Mouse (Mus musculus): Measurements from ENCODE around the gene Hdlbp. TPM values are rescaled to one million over a fixed set of nuclear protein-coding genes. Genes with fewer than 3 reads are reported as not detected.
"Not testable (repeated sequence)": the region's sequence is repeated elsewhere in the genome, so short reads cannot be mapped to it uniquely, and the experiment has no call there.

The Hdlbp gene
- polyA plus RNA-seq, 1 experiment from 2014 or later = 131 TPM

DNA sequence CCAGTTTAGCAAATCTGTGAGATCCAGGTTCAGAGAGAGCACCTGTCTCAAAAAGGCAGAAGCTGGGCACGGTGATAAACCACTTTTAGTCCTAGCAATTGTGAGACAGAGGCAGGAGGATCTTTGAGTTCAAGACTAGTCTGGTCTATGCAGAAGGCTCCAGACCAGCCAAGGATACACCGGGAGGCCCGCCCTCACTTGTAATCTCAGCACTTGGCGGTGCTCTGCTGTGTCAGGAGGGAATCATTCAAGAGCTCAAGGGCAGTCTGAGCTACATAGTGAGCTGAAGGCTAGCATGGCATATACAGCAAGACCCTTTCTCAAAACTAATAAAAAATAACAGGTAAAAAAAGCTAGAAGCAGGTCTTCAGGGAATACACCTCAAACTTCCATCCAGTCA, 10.0 kb downstream of the Hdlbp start:
- no peak overlapping the region for H3K4me3 ChIP-seq (ENCODE audit: low read depth, low read length)
- 91% methylated on average over 4 of the region's 4 CpGs for WGBS (ENCODE audit: insufficient replicate concordance)
- TF ChIP-seq CTCF (IDR thresholded peaks at IDR 0.05; ENCODE audit: low read depth) = no peak
- no peak for TF ChIP-seq EP300 (IDR thresholded peaks at IDR 0.05; ENCODE audit: low read depth)
- no peak overlapping the region for H3K4me2 ChIP-seq (ENCODE audit: low read depth, low read length)
- no peak overlapping the region for H3K27ac ChIP-seq (ENCODE audit: low read depth)
- H3K27me3 ChIP-seq (ENCODE audit: insufficient read depth, low read length) = no peaks in the 10 kb centered on the region
- no peaks in the 10 kb centered on the region for H3K4me1 ChIP-seq (ENCODE audit: insufficient read depth)
- no peaks in the 10 kb centered on the region for H3K9me3 ChIP-seq (ENCODE audit: low read length)
- ATAC-seq = no peak
- no peaks in the 10 kb centered on the region for H3K36me3 ChIP-seq (replicated peaks; ENCODE audit: insufficient read depth, low read length)
- H3K9ac ChIP-seq (replicated peaks) = no peak overlapping the region
- DNase-seq = no peak

DNA sequence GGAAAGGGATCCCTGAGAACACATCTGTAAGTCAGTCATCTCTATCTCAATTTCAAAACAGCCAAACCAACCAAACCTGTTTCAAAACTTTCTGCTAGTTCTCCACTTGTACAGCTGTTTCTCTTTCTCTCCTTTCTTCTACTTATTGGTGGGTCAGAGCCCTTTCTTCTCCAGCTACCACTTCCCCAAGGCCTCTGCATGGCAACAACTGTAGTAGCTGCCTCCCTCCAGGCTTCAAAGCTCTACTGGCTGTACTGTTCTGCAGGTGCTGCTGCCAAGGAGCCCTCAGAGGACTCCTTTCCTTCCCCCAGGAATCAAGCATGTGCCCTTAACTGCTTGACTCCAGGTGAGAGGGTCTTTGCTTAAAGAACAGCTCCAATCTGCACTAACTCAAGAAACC, 12.9 kb downstream of the Hdlbp start:
- DNase-seq (no peak), ATAC-seq (no peak)
- H3K27ac ChIP-seq (ENCODE audit: low read depth) = no peak overlapping the region
- H3K4me2 ChIP-seq (ENCODE audit: low read depth, low read length) = no peak overlapping the region
- no peak for TF ChIP-seq CTCF (IDR thresholded peaks at IDR 0.05; ENCODE audit: low read depth)
- TF ChIP-seq EP300 (IDR thresholded peaks at IDR 0.05; ENCODE audit: low read depth) = no peak
- no peaks in the 10 kb centered on the region for H3K9me3 ChIP-seq (ENCODE audit: low read length)
- no peaks in the 10 kb centered on the region for H3K27me3 ChIP-seq (ENCODE audit: insufficient read depth, low read length)
- H3K4me1 ChIP-seq (ENCODE audit: insufficient read depth) = no peaks in the 10 kb centered on the region
- no peak overlapping the region for H3K9ac ChIP-seq (replicated peaks)
- no peaks in the 10 kb centered on the region for H3K36me3 ChIP-seq (replicated peaks; ENCODE audit: insufficient read depth, low read length)
- H3K4me3 ChIP-seq (ENCODE audit: low read depth, low read length) = no peak overlapping the region

DNA sequence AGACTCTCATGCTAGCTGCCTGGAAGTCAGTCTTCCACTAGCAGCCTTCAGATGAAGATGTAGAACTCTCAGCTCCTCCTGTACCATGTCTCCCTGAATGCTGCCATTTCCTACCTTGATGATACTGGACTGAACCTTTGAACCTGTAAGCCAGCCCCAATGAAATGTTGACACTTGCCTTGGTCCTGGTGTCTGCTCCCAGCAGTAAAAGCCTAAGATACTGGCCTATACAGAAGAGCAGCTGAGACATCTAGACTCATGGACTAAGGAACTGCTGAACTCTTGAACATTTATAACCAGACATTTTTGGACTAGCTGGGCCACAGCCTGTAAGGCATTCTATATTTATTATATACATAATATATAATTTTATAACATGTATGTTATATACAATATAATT, 13.5 kb downstream of the Hdlbp start:
- ATAC-seq = no peak
- no peak for TF ChIP-seq EP300 (IDR thresholded peaks at IDR 0.05; ENCODE audit: low read depth)
- TF ChIP-seq CTCF (IDR thresholded peaks at IDR 0.05; ENCODE audit: low read depth) = no peak

DNA sequence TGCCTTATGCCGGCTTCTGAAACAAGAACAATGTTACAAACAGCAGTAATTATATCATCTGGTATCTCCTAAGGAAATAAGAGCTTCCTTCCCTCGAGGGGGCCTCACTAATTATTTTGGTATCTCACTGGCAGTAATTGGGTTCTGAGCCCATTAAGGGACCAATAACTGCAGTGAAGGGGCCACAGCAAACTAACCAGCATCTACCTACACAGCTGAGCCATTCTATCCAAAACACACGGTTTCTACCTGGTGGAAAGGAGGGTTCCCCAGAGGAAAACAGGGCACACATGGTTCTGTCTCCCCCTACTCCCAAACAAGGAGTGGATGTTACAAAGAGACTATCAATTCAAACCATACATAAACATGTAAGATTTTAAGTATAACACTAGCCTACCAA, 19.5 kb downstream of the Hdlbp start:
- 50% methylated on average over 3 of the region's 3 CpGs for WGBS (ENCODE audit: insufficient replicate concordance)
- no peaks in the 10 kb centered on the region for H3K9me3 ChIP-seq (ENCODE audit: low read length)
- TF ChIP-seq EP300 (IDR thresholded peaks at IDR 0.05; ENCODE audit: low read depth) (no peak), CTCF (IDR thresholded peaks at IDR 0.05; ENCODE audit: low read depth) (no peak)
- no peak overlapping the region for H3K4me3 ChIP-seq (ENCODE audit: low read depth, low read length)
- no peaks in the 10 kb centered on the region for H3K36me3 ChIP-seq (replicated peaks; ENCODE audit: insufficient read depth, low read length)
- no peak for DNase-seq
- no peak overlapping the region for H3K9ac ChIP-seq (replicated peaks)
- no peak overlapping the region for H3K27ac ChIP-seq (ENCODE audit: low read depth)
- ATAC-seq = no peak
- H3K27me3 ChIP-seq (ENCODE audit: insufficient read depth, low read length) = no peaks in the 10 kb centered on the region
- no peak overlapping the region for H3K4me2 ChIP-seq (ENCODE audit: low read depth, low read length)
- H3K4me1 ChIP-seq (ENCODE audit: insufficient read depth) = no peaks in the 10 kb centered on the region

More for the DNA sequence above, 13.5 kb downstream of the Hdlbp start:
- Histone ChIP-seq H3K4me1 (ENCODE audit: insufficient read depth) (no peaks in the 10 kb centered on the region), H3K27me3 (ENCODE audit: insufficient read depth, low read length) (no peaks in the 10 kb centered on the region), H3K4me2 (ENCODE audit: low read depth, low read length) (no peak overlapping the region), H3K4me3 (ENCODE audit: low read depth, low read length) (no peak overlapping the region), H3K9ac (replicated peaks) (no peak overlapping the region), H3K9me3 (ENCODE audit: low read length) (no peaks in the 10 kb centered on the region), H3K27ac (ENCODE audit: low read depth) (no peak overlapping the region), H3K36me3 (replicated peaks; ENCODE audit: insufficient read depth, low read length) (no peaks in the 10 kb centered on the region)
- DNase-seq = no peak

DNA sequence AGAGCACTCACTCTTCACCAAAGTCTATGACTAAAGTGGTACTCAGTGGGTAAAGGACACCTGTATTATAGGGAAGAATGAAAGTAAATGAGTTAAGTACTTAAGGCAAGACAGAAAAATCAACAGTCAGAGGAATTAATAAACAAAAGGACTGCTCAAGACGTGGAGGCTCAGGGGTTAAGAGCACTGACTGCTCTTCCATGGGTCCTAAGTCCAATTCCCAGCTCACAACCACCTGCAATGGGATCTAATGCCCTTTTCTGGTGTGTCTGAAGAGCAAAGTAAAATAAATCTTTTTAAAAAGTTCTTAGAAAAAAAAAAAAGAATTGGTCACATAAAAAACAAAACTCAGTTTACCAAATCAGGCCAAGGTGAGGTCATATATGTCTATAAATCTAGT, 20.3 kb downstream of the Hdlbp start:
- Histone ChIP-seq H3K4me1 (ENCODE audit: insufficient read depth) (no peaks in the 10 kb centered on the region), H3K4me2 (ENCODE audit: low read depth, low read length) (no peak overlapping the region), H3K9me3 (ENCODE audit: low read length) (no peaks in the 10 kb centered on the region), H3K27ac (ENCODE audit: low read depth) (no peak overlapping the region), H3K4me3 (ENCODE audit: low read depth, low read length) (no peak overlapping the region), H3K27me3 (ENCODE audit: insufficient read depth, low read length) (no peaks in the 10 kb centered on the region), H3K36me3 (replicated peaks; ENCODE audit: insufficient read depth, low read length) (no peaks in the 10 kb centered on the region), H3K9ac (replicated peaks) (no peak overlapping the region)
- WGBS (ENCODE audit: insufficient replicate concordance) = 53% methylated on average over 1 of the region's 1 CpGs
- no peak for DNase-seq
- no peak for ATAC-seq
- TF ChIP-seq EP300 (IDR thresholded peaks at IDR 0.05; ENCODE audit: low read depth) (no peak), CTCF (IDR thresholded peaks at IDR 0.05; ENCODE audit: low read depth) (no peak)

DNA sequence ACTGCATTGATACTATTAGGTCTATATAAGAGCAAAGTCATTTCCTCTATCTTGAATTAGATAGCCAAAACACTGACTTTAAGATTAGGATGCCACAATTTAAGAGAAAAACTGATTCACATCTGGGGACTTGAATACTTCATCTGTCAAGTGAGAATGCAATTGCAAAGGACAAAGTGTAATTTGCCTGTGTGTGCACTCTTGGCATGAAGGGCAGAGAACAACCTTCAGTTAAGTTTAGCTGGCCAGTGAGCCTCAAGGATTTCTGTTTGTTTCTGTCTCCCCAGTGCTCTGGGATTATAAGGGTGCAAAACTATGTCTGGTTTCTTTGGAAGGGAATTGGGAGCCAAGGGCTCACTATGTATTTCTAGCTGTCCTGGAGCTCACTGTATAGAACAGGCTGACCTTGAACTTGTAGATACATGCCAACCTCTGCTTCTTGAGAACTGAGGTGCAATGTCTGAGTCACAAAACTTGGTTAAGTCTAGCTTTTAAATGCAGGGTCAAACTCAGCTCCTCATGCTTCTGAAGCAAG, 24.8 kb downstream of the Hdlbp start:
- TF ChIP-seq CTCF (IDR thresholded peaks at IDR 0.05; ENCODE audit: low read depth) (no peak), EP300 (IDR thresholded peaks at IDR 0.05; ENCODE audit: low read depth) (no peak)
- H3K27me3 ChIP-seq (ENCODE audit: insufficient read depth, low read length) = no peaks in the 10 kb centered on the region
- no peaks in the 10 kb centered on the region for H3K9me3 ChIP-seq (ENCODE audit: low read length)
- H3K27ac ChIP-seq (ENCODE audit: low read depth) = no peak overlapping the region; the same call in 1 of the 2 replicates
- no peaks in the 10 kb centered on the region for H3K36me3 ChIP-seq (replicated peaks; ENCODE audit: insufficient read depth, low read length)
- H3K4me2 ChIP-seq (ENCODE audit: low read depth, low read length) = no peak overlapping the region
- no peak overlapping the region for H3K4me3 ChIP-seq (ENCODE audit: low read depth, low read length)
- H3K4me1 ChIP-seq (ENCODE audit: insufficient read depth) = no peaks in the 10 kb centered on the region
- DNase-seq = no peak
- H3K9ac ChIP-seq (replicated peaks) = no peak overlapping the region
- no peak for ATAC-seq

DNA sequence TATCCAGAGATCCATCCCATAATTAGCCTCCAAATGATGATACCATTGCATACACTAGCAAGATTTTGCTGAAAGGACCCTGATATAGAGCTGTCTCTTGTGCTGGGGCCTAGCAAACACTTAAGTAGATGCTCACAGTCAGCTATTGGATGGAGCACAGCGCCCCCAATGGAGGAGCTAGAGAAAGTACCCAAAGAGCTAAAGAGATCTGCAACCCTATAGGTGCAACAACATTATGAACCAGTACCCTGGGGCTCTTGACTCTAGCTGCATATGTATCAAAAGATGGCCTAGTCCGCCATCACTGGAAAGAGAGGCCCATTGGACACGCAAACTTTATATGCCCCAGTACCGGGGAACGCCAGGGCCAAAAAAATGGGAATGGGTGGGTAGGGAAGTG, 28.5 kb downstream of the Hdlbp start:
- H3K36me3 ChIP-seq (replicated peaks; ENCODE audit: insufficient read depth, low read length); H3K27me3 ChIP-seq (ENCODE audit: insufficient read depth, low read length); H3K4me3 ChIP-seq (ENCODE audit: low read depth, low read length); H3K4me2 ChIP-seq (ENCODE audit: low read depth, low read length); H3K27ac ChIP-seq (ENCODE audit: low read depth); DNase-seq; ATAC-seq; H3K9me3 ChIP-seq (ENCODE audit: low read length); H3K9ac ChIP-seq (replicated peaks): not testable (repeated sequence)
- 82% methylated on average over 5 of the region's 5 CpGs for WGBS (ENCODE audit: insufficient replicate concordance)
- peaks cover 10% of the 10 kb centered on the region; the same call in 1 of the 2 replicates for H3K4me1 ChIP-seq (ENCODE audit: insufficient read depth)
- TF ChIP-seq CTCF (IDR thresholded peaks at IDR 0.05; ENCODE audit: low read depth) = peak; percentile 41
